Mouse (Mus musculus): Measurements from ENCODE around the gene Ddx10.
"Not testable (repeated sequence)": the region's sequence is repeated elsewhere in the genome, so short reads cannot be mapped to it uniquely, and the experiment has no call there.

Gene Ddx10

GRCm38 (mm10) chr9:53144266-53144665, 103.6 kb downstream of the Ddx10 start:
- peak; percentile 74 for DNase-seq (ENCODE audit: inconsistent ontology term)

- no peak for DNase-seq (ENCODE audit: inconsistent ontology term)
Observed at GRCm38 (mm10) chr9:53143508-53143907, 104.3 kb downstream of the Ddx10 start.

- DNase-seq (ENCODE audit: inconsistent ontology term): not testable (repeated sequence)
Observed at GRCm38 (mm10) chr9:53142424-53142823, 105.4 kb downstream of the Ddx10 start.

- DNase-seq (ENCODE audit: inconsistent ontology term): no peak
Observed at GRCm38 (mm10) chr9:53140610-53141165, 107.2 kb downstream of the Ddx10 start.

- DNase-seq (ENCODE audit: inconsistent ontology term): no peak
Observed at GRCm38 (mm10) chr9:53132826-53133225, 115.0 kb downstream of the Ddx10 start.

GRCm38 (mm10) chr9:53130460-53130859, 117.4 kb downstream of the Ddx10 start:
- DNase-seq (ENCODE audit: inconsistent ontology term): no peak

- DNase-seq (ENCODE audit: inconsistent ontology term): peak; percentile 65
Observed at GRCm38 (mm10) chr9:53101103-53101502, 146.8 kb downstream of the Ddx10 start.

- DNase-seq (ENCODE audit: inconsistent ontology term): peak; percentile 75
Observed at GRCm38 (mm10) chr9:53095319-53096165, 152.3 kb downstream of the Ddx10 start.

GRCm38 (mm10) chr9:53094536-53094935, 153.3 kb downstream of the Ddx10 start:
- no peak for DNase-seq (ENCODE audit: inconsistent ontology term)

- DNase-seq (ENCODE audit: inconsistent ontology term): peak; percentile 47
Observed at GRCm38 (mm10) chr9:53077626-53078025, 170.2 kb downstream of the Ddx10 start.

- no peak for DNase-seq (ENCODE audit: inconsistent ontology term)
Observed at GRCm38 (mm10) chr9:53075931-53076330, 171.9 kb downstream of the Ddx10 start.

- DNase-seq (ENCODE audit: inconsistent ontology term): no peak
Observed at GRCm38 (mm10) chr9:53074443-53074842, 173.4 kb downstream of the Ddx10 start.

- peak; percentile 77 for DNase-seq (ENCODE audit: inconsistent ontology term)
Observed at GRCm38 (mm10) chr9:53073576-53074112, 174.2 kb downstream of the Ddx10 start.

- no peak for DNase-seq (ENCODE audit: inconsistent ontology term)
Observed at GRCm38 (mm10) chr9:53072088-53072487, 175.8 kb downstream of the Ddx10 start.

GRCm38 (mm10) chr9:53070875-53071524, 176.9 kb downstream of the Ddx10 start:
- DNase-seq (ENCODE audit: inconsistent ontology term): no peak

- DNase-seq (ENCODE audit: inconsistent ontology term): no peak
Observed at GRCm38 (mm10) chr9:53068166-53068565, 179.7 kb downstream of the Ddx10 start.

- DNase-seq (ENCODE audit: inconsistent ontology term): no peak
Observed at GRCm38 (mm10) chr9:53066428-53066827, 181.4 kb downstream of the Ddx10 start.

GRCm38 (mm10) chr9:53065028-53065427, 182.8 kb downstream of the Ddx10 start:
- DNase-seq (ENCODE audit: inconsistent ontology term): peak; percentile 80

GRCm38 (mm10) chr9:53064531-53064930, 183.3 kb downstream of the Ddx10 start:
- no peak for DNase-seq (ENCODE audit: inconsistent ontology term)

GRCm38 (mm10) chr9:53055306-53055705, 192.5 kb downstream of the Ddx10 start:
- no peak for DNase-seq (ENCODE audit: inconsistent ontology term)

Measured in Muller cell, postnatal 12 days (primary cell).